Mouse (Mus musculus) heart, postnatal 0 days (tissue): Measurements from ENCODE around the gene Son. TPM values are rescaled to one million over a fixed set of nuclear protein-coding genes. Genes with fewer than 3 reads are reported as not detected.
A peak's percentile ranks its signal among the peaks of the same experiment; 100 is the strongest.

Experiments
- ATAC-seq: fragments of 200-750 bp; cut with Nextera tagmentation; 2 replicates; pipeline ENCODE4 v1.8.0; 2017; ENCODE audit warnings: low read depth, moderate number of reproducible peaks, moderate library complexity; ENCODE audit not compliant: insufficient read depth
- DNase-seq: peaks from one replicate; pipeline ENCODE4 v3.0.0-alpha.2; 2016; ENCODE audit warnings: low spot score
- H3K27ac ChIP-seq: fragments of 300-500 bp; sonication (generic); 2 replicates; pipeline ENCODE4 v1.5.1; 2014; ENCODE audit warnings: low read depth, mild to moderate bottlenecking
- H3K27me3 ChIP-seq: fragments of 300-500 bp; sonication (generic); 2 replicates; pipeline ENCODE4 v1.6.1; 2014; ENCODE audit warnings: low read length, mixed read lengths; ENCODE audit not compliant: control insufficient read depth, insufficient read depth
- H3K36me3 ChIP-seq: fragments of 300-500 bp; sonication (generic); replicated peaks from 2 replicates; pipeline ENCODE4 v1.6.1; 2014; ENCODE audit warnings: low read length, mixed read lengths; ENCODE audit not compliant: control insufficient read depth, insufficient read depth
- H3K4me1 ChIP-seq: fragments of 300-500 bp; sonication (generic); 2 replicates; pipeline ENCODE4 v1.6.1; 2014; ENCODE audit warnings: antibody characterized with exemption; ENCODE audit not compliant: control insufficient read depth, insufficient read depth
- H3K4me2 ChIP-seq: fragments of 300-500 bp; sonication (generic); 2 replicates; pipeline ENCODE4 v1.6.1; 2014; ENCODE audit warnings: low read depth, mild to moderate bottlenecking, low read length, moderate library complexity
- H3K4me3 ChIP-seq: fragments of 300-500 bp; sonication (generic); 2 replicates; pipeline ENCODE4 v1.5.1; 2014; ENCODE audit warnings: low read depth, low read length
- H3K9ac ChIP-seq: fragments of 300-500 bp; sonication (generic); replicated peaks from 2 replicates; pipeline ENCODE4 v1.6.1; 2014; ENCODE audit warnings: low read depth, low read length, mixed read lengths
- H3K9me3 ChIP-seq: fragments of 300-500 bp; sonication (generic); replicated peaks from 2 replicates; pipeline ENCODE4 v1.6.1; 2016; ENCODE audit warnings: low read length; ENCODE audit not compliant: control insufficient read depth
- CTCF ChIP-seq: IDR thresholded peaks from 2 replicates; pipeline ENCODE4 v1.5.1; 2016; ENCODE audit warnings: antibody characterized with exemption, control low read depth, low read depth
- EP300 ChIP-seq: IDR thresholded peaks from 2 replicates; pipeline ENCODE4 v1.6.1; 2016; ENCODE audit warnings: antibody characterized with exemption, low read depth
- WGBS: fragments of 180-500 bp; shearing (Covaris S2); extraction: QIAGEN DNeasy Blood & Tissue Kit; methylation state at CpG from one replicate; pipeline ENCODE4 v1.1.7; 2014; 5-methylcytosine and 5-hydroxymethylcytosine counted together
- polyA plus RNA-seq: library from polyadenylated mRNA; unstranded; fragments of >200 nt; fragmentation: Nextera tagmentation; extraction: Ambion mirVana; gene quantifications from 2 replicates; pipeline ENCODE4 v1.2.1, GENCODE M21; 2015
- total RNA-seq: library from RNA; depleted of rRNA; stranded (reverse); fragments of >200 nt; gene quantifications from 2 replicates; pipeline ENCODE4 v1.2.3, GENCODE M21; 2014; ENCODE audit warnings: low replicate concordance

Son gene
- total and polyA plus RNA-seq, 2 experiments from 2014 or later, result 69.1 to 243 TPM

DNA sequence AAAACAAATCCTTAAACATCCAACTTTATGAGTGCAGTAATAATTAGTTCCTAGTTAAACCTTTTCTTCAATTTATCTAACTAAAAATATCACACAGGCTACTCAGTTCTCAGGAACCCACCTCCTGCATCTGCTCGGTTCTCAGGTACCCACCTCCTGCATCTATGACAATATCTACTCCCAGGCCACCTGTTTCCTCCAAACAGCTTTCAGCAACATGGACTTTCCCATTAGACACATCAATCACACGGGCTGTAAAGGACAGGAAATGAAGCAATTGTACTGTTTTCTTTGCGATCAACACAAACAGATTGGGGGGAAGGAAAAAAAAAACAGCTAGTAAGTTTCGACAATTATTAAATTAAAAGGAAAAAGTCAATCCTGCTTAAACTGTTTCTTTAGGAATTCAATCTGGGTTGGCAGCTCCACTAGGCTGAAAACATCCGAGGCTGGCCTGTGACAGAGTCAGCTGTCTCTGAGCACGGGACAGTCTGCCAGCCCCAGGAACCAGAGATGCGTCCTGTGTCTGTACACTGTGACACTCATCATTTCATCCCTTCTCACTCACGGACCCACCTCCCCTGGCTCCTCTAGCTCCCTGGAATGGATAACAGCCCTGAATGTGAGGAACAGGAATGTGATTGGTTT, 47.9 kb downstream of the Son start:
- no peaks in the 10 kb centered on the region for H3K9me3 ChIP-seq
- H3K9ac ChIP-seq, result no peak overlapping the region
- peaks cover 23% of the 10 kb centered on the region for H3K36me3 ChIP-seq
- TF ChIP-seq CTCF (no peak), EP300 (no peak)
- no peak overlapping the region for H3K4me3 ChIP-seq
- no peak overlapping the region for H3K4me2 ChIP-seq
- H3K4me1 ChIP-seq, result no peaks in the 10 kb centered on the region
- no peaks in the 10 kb centered on the region for H3K27me3 ChIP-seq
- DNase-seq, result no peak
- no peak for ATAC-seq
- WGBS, result 48% methylated on average over 8 of the region's 8 CpGs
- no peak overlapping the region for H3K27ac ChIP-seq

DNA sequence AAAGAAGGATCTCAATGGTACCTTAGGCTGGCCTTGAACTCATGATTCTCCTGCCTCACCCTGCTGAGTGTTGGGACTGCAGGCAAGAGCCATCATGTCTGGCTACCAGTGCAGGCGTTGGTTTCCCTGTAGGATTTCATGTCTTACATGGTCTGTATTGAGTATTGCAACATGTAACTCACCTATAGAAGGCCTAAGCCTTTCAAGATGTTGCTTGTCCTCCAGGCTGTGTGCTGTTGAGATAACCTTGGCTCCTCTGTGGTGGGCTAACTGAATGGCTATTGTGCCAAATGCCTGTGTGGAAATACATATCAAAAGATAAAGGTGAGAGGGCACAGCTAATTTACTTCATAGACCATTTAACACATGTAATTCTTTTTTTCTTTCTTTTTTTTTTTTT, 51.7 kb downstream of the Son start:
- DNase-seq, result no peak
- no peak for TF ChIP-seq CTCF
- TF ChIP-seq EP300, result no peak
- no peaks in the 10 kb centered on the region for H3K9me3 ChIP-seq
- no peak for ATAC-seq
- H3K4me2 ChIP-seq, result no peak overlapping the region
- WGBS, result 87% methylated on average over 1 of the region's 1 CpGs
- H3K4me1 ChIP-seq, result no peaks in the 10 kb centered on the region
- H3K36me3 ChIP-seq, result peaks cover 39% of the 10 kb centered on the region
- no peak overlapping the region for H3K9ac ChIP-seq
- no peaks in the 10 kb centered on the region for H3K27me3 ChIP-seq
- H3K4me3 ChIP-seq, result no peak overlapping the region
- no peak overlapping the region for H3K27ac ChIP-seq

DNA sequence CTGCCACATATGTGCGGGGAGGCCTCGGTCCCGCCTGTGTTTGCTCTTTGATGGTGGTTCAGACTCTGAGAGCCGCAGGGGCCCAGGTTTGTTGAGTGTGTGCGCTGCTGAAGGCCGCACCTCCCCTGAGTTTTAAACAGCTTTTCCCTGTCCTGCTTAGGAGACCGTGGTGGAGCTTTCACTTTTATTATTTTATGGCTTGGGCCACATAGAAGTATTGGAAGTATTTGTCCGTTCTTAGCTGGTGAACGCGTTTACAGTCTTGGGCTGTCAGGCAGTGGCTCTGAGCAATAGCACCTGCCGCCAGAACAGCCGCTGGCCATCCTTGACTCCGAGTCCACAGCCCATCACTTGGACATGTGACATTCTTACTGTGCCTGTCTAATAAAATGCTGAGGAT, 54.6 kb downstream of the Son start:
- Histone ChIP-seq H3K9me3 (no peaks in the 10 kb centered on the region), H3K36me3 (peaks cover 59% of the 10 kb centered on the region), H3K4me2 (no peak overlapping the region), H3K4me1 (no peaks in the 10 kb centered on the region), H3K27ac (no peak overlapping the region), H3K9ac (no peak overlapping the region), H3K4me3 (no peak overlapping the region), H3K27me3 (no peaks in the 10 kb centered on the region)
- no peak for DNase-seq
- TF ChIP-seq CTCF, result no peak
- TF ChIP-seq EP300, result no peak
- 84% methylated on average over 13 of the region's 13 CpGs for WGBS
- no peak for ATAC-seq

DNA sequence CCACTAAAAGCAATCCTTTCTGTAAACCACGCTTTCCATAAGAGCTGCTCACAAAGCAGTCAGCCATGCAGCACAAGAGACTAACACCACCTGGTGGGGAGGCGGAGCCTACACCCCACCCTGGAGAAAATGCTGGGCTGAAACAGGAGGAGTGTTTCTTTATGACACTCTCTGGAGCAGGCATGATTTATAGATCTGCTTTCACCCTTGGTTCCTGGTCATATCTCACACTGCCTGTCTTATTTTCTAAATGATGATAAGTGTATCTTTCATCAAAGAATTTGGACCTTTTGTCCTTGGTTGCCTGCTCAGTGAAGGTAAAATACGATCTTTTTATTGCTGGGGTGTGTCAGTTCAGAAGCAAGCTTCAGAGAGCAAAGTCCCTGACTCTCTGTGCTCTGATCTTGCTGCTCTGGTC, 55.5 kb downstream of the Son start:
- 75% methylated on average over 3 of the region's 3 CpGs for WGBS
- ATAC-seq, result no peak

DNA sequence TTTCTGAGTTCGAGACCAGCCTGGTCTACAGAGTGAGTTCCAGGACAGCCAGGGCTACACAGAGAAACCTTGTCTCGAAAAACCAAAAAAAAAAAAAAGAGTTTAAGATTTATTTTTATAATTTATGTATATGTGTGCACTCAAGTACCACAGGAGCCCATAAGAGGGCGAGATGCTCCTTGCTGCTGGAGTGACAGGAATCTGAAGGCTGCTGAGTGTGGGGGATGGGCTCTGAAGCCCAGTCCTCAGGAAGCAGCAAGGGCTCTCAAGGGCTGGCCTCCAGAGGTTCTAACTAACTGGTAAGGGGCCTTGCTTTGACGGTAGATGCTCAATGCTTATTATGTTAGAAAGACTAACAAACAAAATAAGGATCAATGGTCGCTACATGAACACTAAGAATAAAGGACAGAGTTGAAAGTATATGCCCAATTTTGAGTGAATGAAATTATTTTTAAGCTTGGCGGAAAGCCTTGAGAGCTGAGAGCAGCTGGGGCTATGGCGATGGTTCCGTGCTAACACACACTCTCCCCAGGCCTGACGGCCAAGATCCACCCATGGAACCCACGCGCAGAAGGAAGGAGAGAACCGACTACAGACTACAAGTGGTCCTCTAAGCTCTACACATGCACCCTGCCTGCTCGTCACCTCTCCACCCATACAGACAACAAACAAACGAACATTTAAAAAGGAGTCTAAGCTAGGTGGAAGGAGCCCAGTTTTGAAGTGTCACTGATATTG, 57.5 kb downstream of the Son start:
- no peak overlapping the region for H3K9ac ChIP-seq
- H3K4me2 ChIP-seq, result no peak overlapping the region
- 82% methylated on average over 14 of the region's 14 CpGs for WGBS
- H3K9me3 ChIP-seq, result no peaks in the 10 kb centered on the region
- no peaks in the 10 kb centered on the region for H3K27me3 ChIP-seq
- DNase-seq (no peak), ATAC-seq (no peak)
- H3K4me1 ChIP-seq, result no peaks in the 10 kb centered on the region
- peaks cover 62% of the 10 kb centered on the region for H3K36me3 ChIP-seq
- no peak overlapping the region for H3K27ac ChIP-seq
- TF ChIP-seq EP300 (no peak), CTCF (peak; percentile 16; the same call in 1 of the 2 replicates)
- no peak overlapping the region for H3K4me3 ChIP-seq

More for the DNA sequence above, 55.5 kb downstream of the Son start:
- H3K9me3 ChIP-seq, result no peaks in the 10 kb centered on the region
- no peaks in the 10 kb centered on the region for H3K27me3 ChIP-seq
- no peaks in the 10 kb centered on the region for H3K4me1 ChIP-seq
- peaks cover 61% of the 10 kb centered on the region for H3K36me3 ChIP-seq
- no peak overlapping the region for H3K9ac ChIP-seq
- H3K4me3 ChIP-seq, result no peak overlapping the region
- H3K27ac ChIP-seq, result no peak overlapping the region
- TF ChIP-seq CTCF (no peak), EP300 (no peak)
- DNase-seq, result no peak
- no peak overlapping the region for H3K4me2 ChIP-seq

DNA sequence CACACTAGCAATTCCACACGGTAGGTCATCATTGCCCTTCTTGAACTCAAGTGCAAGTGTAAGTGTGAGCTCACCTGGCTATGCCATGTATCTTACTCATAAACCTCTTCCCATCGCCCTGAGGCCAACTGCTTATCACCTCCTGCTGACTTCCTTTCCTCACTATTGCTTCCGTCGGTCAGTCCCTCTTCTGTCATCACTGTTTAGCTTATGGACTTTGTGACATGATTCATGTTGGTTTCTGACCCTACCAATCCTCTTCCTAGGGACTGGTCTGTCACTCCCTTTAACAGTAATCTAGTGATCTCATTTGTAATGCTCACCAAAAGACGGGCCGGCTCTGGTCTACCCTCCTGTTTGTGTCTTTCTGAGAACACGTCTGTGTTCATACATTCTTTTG, 62.9 kb downstream of the Son start:
- ATAC-seq (no peak), DNase-seq (no peak)
- H3K4me1 ChIP-seq, result no peaks in the 10 kb centered on the region
- WGBS, result 65% methylated on average over 7 of the region's 7 CpGs
- TF ChIP-seq CTCF, result no peak
- no peak for TF ChIP-seq EP300
- no peak overlapping the region for H3K9ac ChIP-seq
- H3K36me3 ChIP-seq, result peaks cover 63% of the 10 kb centered on the region
- H3K4me3 ChIP-seq, result no peak overlapping the region
- no peaks in the 10 kb centered on the region for H3K27me3 ChIP-seq
- H3K4me2 ChIP-seq, result no peak overlapping the region
- no peak overlapping the region for H3K27ac ChIP-seq
- no peaks in the 10 kb centered on the region for H3K9me3 ChIP-seq
